Mouse (Mus musculus) limb, embryonic 10.5 days (tissue): Measurements from ENCODE around the gene Fancc. TPM values are rescaled to one million over a fixed set of nuclear protein-coding genes. Genes with fewer than 3 reads are reported as not detected.

Source experiments
- DNase-seq: peaks from one replicate; pipeline ENCODE4 v3.0.0-alpha.2; 2017; ENCODE audit warnings: low spot score
- H3K27ac ChIP-seq: fragments of 300-500 bp; sonication (generic); 2 replicates; pipeline ENCODE4 v1.5.1; 2016; ENCODE audit warnings: mild to moderate bottlenecking
- H3K27me3 ChIP-seq: fragments of 300-500 bp; sonication (generic); 2 replicates; pipeline ENCODE4 v1.6.1; 2016; ENCODE audit warnings: low read depth, mild to moderate bottlenecking; ENCODE audit not compliant: poor library complexity, severe bottlenecking
- H3K36me3 ChIP-seq: fragments of 300-500 bp; sonication (generic); 2 replicates; pipeline ENCODE4 v1.6.1; 2016; ENCODE audit warnings: mild to moderate bottlenecking, moderate library complexity
- H3K4me1 ChIP-seq: fragments of 300-500 bp; sonication (generic); 2 replicates; pipeline ENCODE4 v1.6.1; 2016
- H3K4me3 ChIP-seq: fragments of 300-500 bp; sonication (generic); 2 replicates; pipeline ENCODE4 v1.5.1; 2016; ENCODE audit warnings: mild to moderate bottlenecking, moderate library complexity
- H3K9me3 ChIP-seq: fragments of 300-500 bp; sonication (generic); replicated peaks from 2 replicates; pipeline ENCODE4 v1.6.1; 2016; ENCODE audit warnings: mild to moderate bottlenecking
- WGBS: fragments of 180-500 bp; shearing (Covaris S2); methylation state at CpG from one replicate; pipeline ENCODE4 v1.1.7; 2016; 5-methylcytosine and 5-hydroxymethylcytosine counted together
- polyA plus RNA-seq: library from polyadenylated mRNA; unstranded; fragments of >200 nt; fragmentation: Nextera tagmentation; extraction: Ambion mirVana; gene quantifications from 2 replicates; pipeline ENCODE4 v1.2.1, GENCODE M21; 2016

The Fancc gene
- polyA plus RNA-seq, 1 experiment from 2014 or later, result 27.0 TPM

- WGBS, result 21% methylated on average over 9 of the region's 9 CpGs
- peaks cover 85% of the 10 kb centered on the region for H3K4me1 ChIP-seq
Measured at GRCm38 (mm10) chr13:63245218-63245617, 251.9 kb downstream of the Fancc start.

GRCm38 (mm10) chr13:63244425-63244824 lies 252.7 kb downstream of the Fancc start:
- Histone ChIP-seq H3K27ac (peak overlapping the region; percentile 76), H3K27me3 (no peaks in the 10 kb centered on the region), H3K4me3 (peak overlapping the region; percentile 28; the same call in 1 of the 2 replicates), H3K36me3 (peaks cover 44% of the 10 kb centered on the region), H3K4me1 (peaks cover 81% of the 10 kb centered on the region), H3K9me3 (no peaks in the 10 kb centered on the region)
- no peak for DNase-seq
- WGBS, result 69% methylated on average over 3 of the region's 3 CpGs

More at GRCm38 (mm10) chr13:63245218-63245617, 251.9 kb downstream of the Fancc start:
- peak; percentile 68 for DNase-seq
- H3K36me3 ChIP-seq, result peaks cover 52% of the 10 kb centered on the region
- no peaks in the 10 kb centered on the region for H3K9me3 ChIP-seq
- H3K4me3 ChIP-seq, result 0 out of 2 replicates have a peak overlapping the region, but pooled peaks have one; percentile 3
- H3K27me3 ChIP-seq, result no peaks in the 10 kb centered on the region
- H3K27ac ChIP-seq, result peak overlapping the region; percentile 76

GRCm38 (mm10) chr13:63243586-63243985 lies 253.5 kb downstream of the Fancc start:
- no peaks in the 10 kb centered on the region for H3K27me3 ChIP-seq
- peak overlapping the region; percentile 76 for H3K27ac ChIP-seq
- 90% methylated on average over 5 of the region's 5 CpGs for WGBS
- peaks cover 36% of the 10 kb centered on the region for H3K36me3 ChIP-seq
- peak overlapping the region; percentile 10; the same call in 1 of the 2 replicates for H3K4me3 ChIP-seq
- no peak for DNase-seq
- H3K4me1 ChIP-seq, result peaks cover 85% of the 10 kb centered on the region
- no peaks in the 10 kb centered on the region for H3K9me3 ChIP-seq

- DNase-seq, result no peak
- peak overlapping the region; percentile 63 for H3K4me3 ChIP-seq
- 79% methylated on average over 10 of the region's 10 CpGs for WGBS
- H3K27me3 ChIP-seq, result no peaks in the 10 kb centered on the region
- H3K27ac ChIP-seq, result peak overlapping the region; percentile 79
- H3K36me3 ChIP-seq, result peaks cover 27% of the 10 kb centered on the region
- H3K9me3 ChIP-seq, result no peaks in the 10 kb centered on the region
- peaks cover 90% of the 10 kb centered on the region for H3K4me1 ChIP-seq
Measured at GRCm38 (mm10) chr13:63242401-63243192, 254.5 kb downstream of the Fancc start.

- peaks cover 81% of the 10 kb centered on the region for H3K4me1 ChIP-seq
- peak overlapping the region; percentile 79 for H3K27ac ChIP-seq
- H3K27me3 ChIP-seq, result no peaks in the 10 kb centered on the region
- 87% methylated on average over 3 of the region's 3 CpGs for WGBS
- DNase-seq, result no peak
- H3K9me3 ChIP-seq, result no peaks in the 10 kb centered on the region
- H3K4me3 ChIP-seq, result peak overlapping the region; percentile 63
- H3K36me3 ChIP-seq, result peaks cover 25% of the 10 kb centered on the region
Measured at GRCm38 (mm10) chr13:63241665-63242064, 255.4 kb downstream of the Fancc start.

- H3K4me3 ChIP-seq, result peak overlapping the region; percentile 63
- peaks cover 25% of the 10 kb centered on the region; the same call in 1 of the 2 replicates for H3K36me3 ChIP-seq
- no peaks in the 10 kb centered on the region for H3K9me3 ChIP-seq
- no peaks in the 10 kb centered on the region for H3K27me3 ChIP-seq
- peaks cover 77% of the 10 kb centered on the region for H3K4me1 ChIP-seq
- 39% methylated on average over 5 of the region's 5 CpGs for WGBS
- H3K27ac ChIP-seq, result peak overlapping the region; percentile 93
- DNase-seq, result no peak
Measured at GRCm38 (mm10) chr13:63240835-63241234, 256.2 kb downstream of the Fancc start.

- peak overlapping the region; percentile 93 for H3K27ac ChIP-seq
- H3K36me3 ChIP-seq, result peaks cover 22% of the 10 kb centered on the region; the same call in 1 of the 2 replicates
- under 1% methylated on average over 51 of the region's 51 CpGs for WGBS
- H3K4me1 ChIP-seq, result peaks cover 75% of the 10 kb centered on the region
- peak; percentile 90 for DNase-seq
- H3K27me3 ChIP-seq, result no peaks in the 10 kb centered on the region
- H3K9me3 ChIP-seq, result no peaks in the 10 kb centered on the region
- H3K4me3 ChIP-seq, result peak overlapping the region; percentile 63
Measured at GRCm38 (mm10) chr13:63239877-63240671, 257.0 kb downstream of the Fancc start.

GRCm38 (mm10) chr13:63239301-63239804 lies 257.7 kb downstream of the Fancc start:
- Histone ChIP-seq H3K4me3 (peak overlapping the region; percentile 63), H3K27me3 (no peaks in the 10 kb centered on the region), H3K9me3 (no peaks in the 10 kb centered on the region), H3K27ac (peak overlapping the region; percentile 93), H3K36me3 (peaks cover 20% of the 10 kb centered on the region; the same call in 1 of the 2 replicates), H3K4me1 (peaks cover 68% of the 10 kb centered on the region)
- WGBS, result 1% methylated on average over 11 of the region's 11 CpGs
- DNase-seq, result no peak

- no peak for DNase-seq
- 92% methylated on average over 7 of the region's 7 CpGs for WGBS
- no peaks in the 10 kb centered on the region for H3K27me3 ChIP-seq
- H3K4me3 ChIP-seq, result no peak overlapping the region
- H3K36me3 ChIP-seq, result peaks cover 13% of the 10 kb centered on the region; the same call in 1 of the 2 replicates
- no peaks in the 10 kb centered on the region for H3K9me3 ChIP-seq
- H3K4me1 ChIP-seq, result peaks cover 56% of the 10 kb centered on the region
- peak overlapping the region; percentile 93 for H3K27ac ChIP-seq
Measured at GRCm38 (mm10) chr13:63238045-63238444, 259.0 kb downstream of the Fancc start.

- H3K27me3 ChIP-seq, result no peaks in the 10 kb centered on the region
- DNase-seq, result no peak
- H3K4me1 ChIP-seq, result peaks cover 45% of the 10 kb centered on the region
- WGBS, result 53% methylated on average over 5 of the region's 5 CpGs
- H3K27ac ChIP-seq, result no peak overlapping the region
- no peaks in the 10 kb centered on the region for H3K9me3 ChIP-seq
- H3K4me3 ChIP-seq, result no peak overlapping the region
- no peaks in the 10 kb centered on the region for H3K36me3 ChIP-seq
Measured at GRCm38 (mm10) chr13:63236159-63236893, 260.8 kb downstream of the Fancc start.

GRCm38 (mm10) chr13:63235551-63235950 lies 261.5 kb downstream of the Fancc start:
- DNase-seq, result no peak
- Histone ChIP-seq H3K4me1 (peaks cover 40% of the 10 kb centered on the region), H3K27me3 (no peaks in the 10 kb centered on the region), H3K36me3 (no peaks in the 10 kb centered on the region), H3K27ac (no peak overlapping the region), H3K4me3 (no peak overlapping the region), H3K9me3 (no peaks in the 10 kb centered on the region)
- 86% methylated on average over 3 of the region's 3 CpGs for WGBS
